Mouse (Mus musculus) heart, postnatal 0 days (tissue): Measurements from ENCODE around the gene Lrrc75a. TPM values are rescaled to one million over a fixed set of nuclear protein-coding genes. Genes with fewer than 3 reads are reported as not detected.

Experiments
- ATAC-seq: fragments of 200-750 bp; cut with Nextera tagmentation; 2 replicates; pipeline ENCODE4 v1.8.0; 2017; ENCODE audit warnings: low read depth, moderate number of reproducible peaks, moderate library complexity; ENCODE audit not compliant: insufficient read depth
- DNase-seq: peaks from one replicate; pipeline ENCODE4 v3.0.0-alpha.2; 2016; ENCODE audit warnings: low spot score
- H3K27ac ChIP-seq: fragments of 300-500 bp; sonication (generic); 2 replicates; pipeline ENCODE4 v1.5.1; 2014; ENCODE audit warnings: low read depth, mild to moderate bottlenecking
- H3K27me3 ChIP-seq: fragments of 300-500 bp; sonication (generic); 2 replicates; pipeline ENCODE4 v1.6.1; 2014; ENCODE audit warnings: low read length, mixed read lengths; ENCODE audit not compliant: control insufficient read depth, insufficient read depth
- H3K36me3 ChIP-seq: fragments of 300-500 bp; sonication (generic); replicated peaks from 2 replicates; pipeline ENCODE4 v1.6.1; 2014; ENCODE audit warnings: low read length, mixed read lengths; ENCODE audit not compliant: control insufficient read depth, insufficient read depth
- H3K4me1 ChIP-seq: fragments of 300-500 bp; sonication (generic); 2 replicates; pipeline ENCODE4 v1.6.1; 2014; ENCODE audit warnings: antibody characterized with exemption; ENCODE audit not compliant: control insufficient read depth, insufficient read depth
- H3K4me2 ChIP-seq: fragments of 300-500 bp; sonication (generic); 2 replicates; pipeline ENCODE4 v1.6.1; 2014; ENCODE audit warnings: low read depth, mild to moderate bottlenecking, low read length, moderate library complexity
- H3K4me3 ChIP-seq: fragments of 300-500 bp; sonication (generic); 2 replicates; pipeline ENCODE4 v1.5.1; 2014; ENCODE audit warnings: low read depth, low read length
- H3K9ac ChIP-seq: fragments of 300-500 bp; sonication (generic); replicated peaks from 2 replicates; pipeline ENCODE4 v1.6.1; 2014; ENCODE audit warnings: low read depth, low read length, mixed read lengths
- H3K9me3 ChIP-seq: fragments of 300-500 bp; sonication (generic); replicated peaks from 2 replicates; pipeline ENCODE4 v1.6.1; 2016; ENCODE audit warnings: low read length; ENCODE audit not compliant: control insufficient read depth
- CTCF ChIP-seq: IDR thresholded peaks from 2 replicates; pipeline ENCODE4 v1.5.1; 2016; ENCODE audit warnings: antibody characterized with exemption, control low read depth, low read depth
- EP300 ChIP-seq: IDR thresholded peaks from 2 replicates; pipeline ENCODE4 v1.6.1; 2016; ENCODE audit warnings: antibody characterized with exemption, low read depth
- WGBS: fragments of 180-500 bp; shearing (Covaris S2); extraction: QIAGEN DNeasy Blood & Tissue Kit; methylation state at CpG from one replicate; pipeline ENCODE4 v1.1.7; 2014; 5-methylcytosine and 5-hydroxymethylcytosine counted together
- polyA plus RNA-seq: library from polyadenylated mRNA; unstranded; fragments of >200 nt; fragmentation: Nextera tagmentation; extraction: Ambion mirVana; gene quantifications from 2 replicates; pipeline ENCODE4 v1.2.1, GENCODE M21; 2015
- total RNA-seq: library from RNA; depleted of rRNA; stranded (reverse); fragments of >200 nt; gene quantifications from 2 replicates; pipeline ENCODE4 v1.2.3, GENCODE M21; 2014; ENCODE audit warnings: low replicate concordance

Gene Lrrc75a
- total and polyA plus RNA-seq, 2 experiments from 2014 or later, result 9.6 to 33.9 TPM

GRCm38 (mm10) chr11:62638402-62638801 is 9.9 kb downstream of the Lrrc75a start:
- Histone ChIP-seq H3K4me3 (no peak overlapping the region), H3K4me2 (no peak overlapping the region), H3K9ac (no peak overlapping the region; the same call in 1 of the 2 replicates), H3K4me1 (peaks cover 81% of the 10 kb centered on the region), H3K27ac (peak overlapping the region; percentile 72), H3K27me3 (no peaks in the 10 kb centered on the region), H3K36me3 (no peaks in the 10 kb centered on the region), H3K9me3 (no peaks in the 10 kb centered on the region)
- TF ChIP-seq EP300, result no peak
- TF ChIP-seq CTCF, result no peak
- no peak for ATAC-seq
- no peak for DNase-seq
- 55% methylated on average over 4 of the region's 4 CpGs for WGBS

GRCm38 (mm10) chr11:62637806-62638205 is 10.5 kb downstream of the Lrrc75a start:
- DNase-seq (no peak), ATAC-seq (no peak)
- H3K9me3 ChIP-seq, result no peaks in the 10 kb centered on the region
- TF ChIP-seq CTCF (no peak), EP300 (no peak)
- 56% methylated on average over 6 of the region's 6 CpGs for WGBS
- H3K27ac ChIP-seq, result peak overlapping the region; percentile 72
- no peaks in the 10 kb centered on the region for H3K36me3 ChIP-seq
- H3K9ac ChIP-seq, result no peak overlapping the region
- no peaks in the 10 kb centered on the region for H3K27me3 ChIP-seq
- no peak overlapping the region for H3K4me3 ChIP-seq
- no peak overlapping the region for H3K4me2 ChIP-seq
- peaks cover 76% of the 10 kb centered on the region for H3K4me1 ChIP-seq

- H3K9ac ChIP-seq, result no peak overlapping the region
- no peaks in the 10 kb centered on the region for H3K36me3 ChIP-seq
- no peak for TF ChIP-seq CTCF
- TF ChIP-seq EP300, result no peak
- DNase-seq (no peak), ATAC-seq (peak; percentile 10; the same call in 1 of the 2 replicates)
- no peak overlapping the region for H3K4me3 ChIP-seq
- no peaks in the 10 kb centered on the region for H3K9me3 ChIP-seq
- no peak overlapping the region for H3K4me2 ChIP-seq
- 54% methylated on average over 5 of the region's 5 CpGs for WGBS
- no peaks in the 10 kb centered on the region for H3K27me3 ChIP-seq
- H3K4me1 ChIP-seq, result peaks cover 71% of the 10 kb centered on the region
- peak overlapping the region; percentile 72 for H3K27ac ChIP-seq
Measured at GRCm38 (mm10) chr11:62637401-62637800, 10.9 kb downstream of the Lrrc75a start.

- Histone ChIP-seq H3K36me3 (no peaks in the 10 kb centered on the region), H3K27ac (peak overlapping the region; percentile 72), H3K9me3 (no peaks in the 10 kb centered on the region), H3K27me3 (no peaks in the 10 kb centered on the region), H3K4me3 (no peak overlapping the region), H3K4me2 (peak overlapping the region; percentile 19; the same call in 1 of the 2 replicates), H3K4me1 (peaks cover 66% of the 10 kb centered on the region), H3K9ac (no peak overlapping the region)
- peak; percentile 86 for DNase-seq
- ATAC-seq, result peak; percentile 77
- 34% methylated on average over 3 of the region's 3 CpGs for whole genome bisulfite sequencing
- no peak for TF ChIP-seq CTCF
- TF ChIP-seq EP300, result no peak
Measured at GRCm38 (mm10) chr11:62636840-62637221, 11.5 kb downstream of the Lrrc75a start.

GRCm38 (mm10) chr11:62636105-62636839 is 12.1 kb downstream of the Lrrc75a start:
- H3K9ac ChIP-seq, result no peak overlapping the region
- H3K9me3 ChIP-seq, result no peaks in the 10 kb centered on the region
- H3K4me2 ChIP-seq, result peak overlapping the region; percentile 19; the same call in 1 of the 2 replicates
- TF ChIP-seq EP300 (no peak), CTCF (no peak)
- ATAC-seq, result no peak
- H3K27ac ChIP-seq, result peak overlapping the region; percentile 72
- DNase-seq, result peak; percentile 28
- H3K4me3 ChIP-seq, result no peak overlapping the region
- H3K4me1 ChIP-seq, result peaks cover 66% of the 10 kb centered on the region
- no peaks in the 10 kb centered on the region for H3K36me3 ChIP-seq
- 30% methylated on average over 11 of the region's 11 CpGs for WGBS
- H3K27me3 ChIP-seq, result no peaks in the 10 kb centered on the region

GRCm38 (mm10) chr11:62635406-62635805 is 12.9 kb downstream of the Lrrc75a start:
- DNase-seq (no peak), ATAC-seq (no peak)
- Histone ChIP-seq H3K9ac (no peak overlapping the region), H3K4me1 (peaks cover 64% of the 10 kb centered on the region), H3K27me3 (no peaks in the 10 kb centered on the region), H3K27ac (peak overlapping the region; percentile 72), H3K9me3 (no peaks in the 10 kb centered on the region), H3K36me3 (no peaks in the 10 kb centered on the region), H3K4me2 (no peak overlapping the region), H3K4me3 (no peak overlapping the region)
- no peak for TF ChIP-seq CTCF
- TF ChIP-seq EP300, result no peak
- 41% methylated on average over 3 of the region's 3 CpGs for WGBS
